Mouse (Mus musculus) CH12.LX (cell line): Measurements from ENCODE around the gene Rpl9-ps6. TPM values are rescaled to one million over a fixed set of nuclear protein-coding genes. Genes with fewer than 3 reads are reported as not detected.

Experiments
- DNase-seq: peaks from one replicate; pipeline ENCODE4 v3.0.0-alpha.2; 2013; ENCODE audit errors: extremely low read depth
- H3K27ac ChIP-seq: 2 replicates; pipeline ENCODE4 v1.5.1; 2012; ENCODE audit warnings: low read depth, mild to moderate bottlenecking, control low read depth, moderate library complexity; ENCODE audit not compliant: insufficient read depth
- H3K27me3 ChIP-seq: replicated peaks from 2 replicates; pipeline ENCODE3; 2012; ENCODE audit warnings: inconsistent platforms
- H3K36me3 ChIP-seq, 2 experiments: replicated peaks in 1 of 2; 2 replicates each; pipeline versions ENCODE3 to v1.6.1; 2012; ENCODE audit warnings: inconsistent platforms in 1 of 2, low read length in 1 of 2, mild to moderate bottlenecking in 1 of 2, mixed read lengths in 1 of 2, moderate library complexity in 1 of 2; ENCODE audit not compliant: control insufficient read depth in 1 of 2, insufficient read depth in 1 of 2
- H3K4me1 ChIP-seq, 2 experiments: 2 replicates each; pipeline ENCODE4 v1.6.1; 2012; ENCODE audit warnings: inconsistent platforms in 1 of 2, moderate library complexity in 1 of 2; ENCODE audit not compliant: insufficient read depth in 2 of 2, control insufficient read depth in 1 of 2
- H3K4me2 ChIP-seq: 2 replicates; pipeline ENCODE4 v1.6.1; 2012; ENCODE audit warnings: low read depth, mild to moderate bottlenecking, control low read depth; ENCODE audit not compliant: poor library complexity, insufficient read depth, severe bottlenecking
- H3K4me3 ChIP-seq, 3 experiments: fragments of 150-350 bp in 1 of 3; sonication (generic) in 1 of 3; replicated peaks in 1 of 3; 2 replicates each; pipeline versions ENCODE3 to v1.5.1; 2011 to 2012; ENCODE audit warnings: low read depth in 2 of 3, low read length in 2 of 3, mild to moderate bottlenecking in 2 of 3, moderate library complexity in 2 of 3, control low read depth in 1 of 3, improper control_type of control experiment in 1 of 3, inconsistent platforms in 1 of 3, mixed read lengths in 1 of 3; ENCODE audit not compliant: poor library complexity in 1 of 3
- H3K79me2 ChIP-seq: replicated peaks from 2 replicates; pipeline ENCODE4 v1.6.1; 2012; ENCODE audit warnings: mild to moderate bottlenecking, moderate library complexity; ENCODE audit not compliant: control insufficient read depth, poor library complexity, insufficient read depth, severe bottlenecking; ENCODE audit errors: extremely low read depth
- H3K9ac ChIP-seq: 2 replicates; pipeline ENCODE4 v1.6.1; 2012; ENCODE audit warnings: low read depth, mild to moderate bottlenecking, control low read depth, moderate library complexity; ENCODE audit not compliant: insufficient read depth
- H3K9me3 ChIP-seq: replicated peaks from 2 replicates; pipeline ENCODE3; 2012; ENCODE audit warnings: low read length, inconsistent platforms, mixed read lengths
- CHD2 ChIP-seq: IDR thresholded peaks from 2 replicates; pipeline ENCODE4 v1.6.1; 2011; ENCODE audit warnings: low read length, improper control_type of control experiment
- ELF1 ChIP-seq: IDR thresholded peaks from 2 replicates; pipeline ENCODE4 v1.6.1; 2014; ENCODE audit warnings: low read depth, mild to moderate bottlenecking, inconsistent platforms, low read length, improper control_type of control experiment
- ETS1 ChIP-seq: conservative IDR thresholded peaks from 2 replicates; pipeline ENCODE4 v1.6.1; 2012; ENCODE audit warnings: low read depth, mild to moderate bottlenecking, inconsistent platforms, low read length, improper control_type of control experiment, moderate library complexity
- GABPA ChIP-seq: IDR thresholded peaks from 2 replicates; pipeline ENCODE4 v1.6.1; 2012; ENCODE audit warnings: low read depth, low read length, improper control_type of control experiment, inconsistent platforms; ENCODE audit not compliant: insufficient replicate concordance
- HCFC1 ChIP-seq: IDR thresholded peaks from 2 replicates; pipeline ENCODE4 v1.6.1; 2012; ENCODE audit warnings: low read depth, mild to moderate bottlenecking, inconsistent platforms, low read length, improper control_type of control experiment
- JUND ChIP-seq: conservative IDR thresholded peaks from 2 replicates; pipeline ENCODE4 v1.6.1; 2011; ENCODE audit warnings: low read depth, low read length, improper control_type of control experiment
- KAT2A ChIP-seq: IDR thresholded peaks from 2 replicates; pipeline ENCODE4 v1.6.1; 2012; ENCODE audit warnings: low read length, improper control_type of control experiment, inconsistent platforms; ENCODE audit not compliant: insufficient replicate concordance
- MAFK ChIP-seq: IDR thresholded peaks from 2 replicates; pipeline ENCODE4 v1.6.1; 2011; ENCODE audit warnings: low read length, improper control_type of control experiment; ENCODE audit not compliant: insufficient replicate concordance
- MAX ChIP-seq: IDR thresholded peaks from 2 replicates; pipeline ENCODE4 v1.6.1; 2011; ENCODE audit warnings: low read length, improper control_type of control experiment
- MEF2A ChIP-seq: IDR thresholded peaks from 2 replicates; pipeline ENCODE4 v1.6.1; 2014; ENCODE audit warnings: low read depth, mild to moderate bottlenecking, inconsistent platforms, low read length, improper control_type of control experiment, borderline replicate concordance
- MYC ChIP-seq: IDR thresholded peaks from 2 replicates; pipeline ENCODE4 v1.6.1; 2011; ENCODE audit warnings: low read depth, mild to moderate bottlenecking, improper control_type of control experiment, low read length
- NELFE ChIP-seq: IDR thresholded peaks from 2 replicates; pipeline ENCODE4 v1.6.1; 2011; ENCODE audit warnings: low read depth, low read length, improper control_type of control experiment
- PAX5 ChIP-seq: IDR thresholded peaks from 2 replicates; pipeline ENCODE4 v1.6.1; 2012; ENCODE audit warnings: low read length, inconsistent platforms, mixed read lengths
- POLR2AphosphoS2 ChIP-seq: IDR thresholded peaks from 2 replicates; pipeline ENCODE4 v1.6.1; 2011; ENCODE audit warnings: low read depth, low read length, improper control_type of control experiment
- RCOR1 ChIP-seq: conservative IDR thresholded peaks from 2 replicates; pipeline ENCODE4 v1.6.1; 2012; ENCODE audit warnings: low read depth, mild to moderate bottlenecking, inconsistent platforms, low read length, improper control_type of control experiment
- TCF12 ChIP-seq: IDR thresholded peaks from 2 replicates; pipeline ENCODE4 v1.6.1; 2014; ENCODE audit warnings: low read depth, mild to moderate bottlenecking, inconsistent platforms, low read length, improper control_type of control experiment
- USF1 ChIP-seq: IDR thresholded peaks from 2 replicates; pipeline ENCODE4 v1.6.1; 2014; ENCODE audit warnings: low read depth, mild to moderate bottlenecking, inconsistent platforms, low read length, improper control_type of control experiment
- ZMIZ1 ChIP-seq: IDR thresholded peaks from 2 replicates; pipeline ENCODE4 v1.6.1; 2012; ENCODE audit warnings: low read depth, mild to moderate bottlenecking, inconsistent platforms, low read length, improper control_type of control experiment
- dilution Hi-C: fragments of 300-500 bp; cut with MboI; formaldehyde crosslinking; loops from 2 replicates; pipeline ENCODE4 v1.14.3; 2020; ENCODE audit warnings: low sequenced_read_pairs; ENCODE audit not compliant: extremely low pct_unique_long_range_greater_than_20kb, extremely low pct_ligation_motif_present
- in situ Hi-C: fragments of 300-500 bp; cut with MboI; formaldehyde crosslinking; loops from 3 replicates; pipeline ENCODE4 v1.14.3; 2019; ENCODE audit warnings: low sequenced_read_pairs, low pct_ligation_motif_present, low pct_unique_long_range_greater_than_20kb, mixed read lengths
- polyA plus RNA-seq: library from polyadenylated mRNA; unstranded; fragments of >175 nt; gene quantifications from 2 replicates; pipeline ENCODE4 v1.2.1, GENCODE M21; 2012; ENCODE audit warnings: low read depth; ENCODE audit not compliant: insufficient read length
- total RNA-seq, 2 experiments: library from RNA; depleted of rRNA; stranded (reverse); fragments of 300-350 nt in 1 of 2; fragments of >200 nt in 1 of 2; gene quantifications; 2 replicates each; pipeline ENCODE4 v1.2.3; 2012 to 2014

Rpl9-ps6 gene
- total and polyA plus RNA-seq, 3 experiments = 145 to 843 (median 149) TPM

DNA sequence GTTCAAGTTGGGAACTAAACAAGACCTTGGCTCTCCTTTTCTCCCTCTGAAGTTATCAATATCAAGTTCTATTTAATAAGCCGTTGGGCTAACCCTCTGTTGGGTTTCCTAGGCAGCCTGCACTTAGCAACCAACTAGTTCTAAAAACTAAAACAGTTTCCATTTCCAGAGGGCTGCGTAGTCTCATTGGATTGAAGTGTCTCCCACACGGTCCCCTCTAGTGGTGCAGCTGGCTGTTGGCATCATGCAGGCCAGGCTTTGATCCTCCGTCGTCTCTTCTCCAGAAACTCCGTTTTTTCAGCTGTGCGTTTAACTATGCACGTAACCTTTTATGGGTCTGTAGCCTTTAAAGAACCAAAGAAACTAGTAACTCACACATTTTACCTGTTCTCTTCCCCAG is 27.1 kb upstream of the Rpl9-ps6 start:
- Histone ChIP-seq H3K36me3 (peaks cover 27 to 64% of the 10 kb centered on the region in 2 experiments), H3K79me2 (peaks cover 30% of the 10 kb centered on the region), H3K27me3 (no peaks in the 10 kb centered on the region), H3K27ac (no peak overlapping the region), H3K9me3 (no peaks in the 10 kb centered on the region), H3K4me2 (no peak overlapping the region), H3K4me3 (no peak overlapping the region), H3K4me1 (peaks cover 0 to 55% of the 10 kb centered on the region in 2 experiments; a peak in 2 of 4 replicates), H3K9ac (no peak overlapping the region)
- in situ Hi-C loops = no loop called here
- dilution Hi-C loops = no loop called here
- TF ChIP-seq RCOR1 (no peak), KAT2A (no peak), NELFE (no peak), GABPA (no peak), MEF2A (no peak), MAFK (no peak), MAX (no peak), HCFC1 (no peak), MYC (no peak)
- DNase-seq = no peak

DNA sequence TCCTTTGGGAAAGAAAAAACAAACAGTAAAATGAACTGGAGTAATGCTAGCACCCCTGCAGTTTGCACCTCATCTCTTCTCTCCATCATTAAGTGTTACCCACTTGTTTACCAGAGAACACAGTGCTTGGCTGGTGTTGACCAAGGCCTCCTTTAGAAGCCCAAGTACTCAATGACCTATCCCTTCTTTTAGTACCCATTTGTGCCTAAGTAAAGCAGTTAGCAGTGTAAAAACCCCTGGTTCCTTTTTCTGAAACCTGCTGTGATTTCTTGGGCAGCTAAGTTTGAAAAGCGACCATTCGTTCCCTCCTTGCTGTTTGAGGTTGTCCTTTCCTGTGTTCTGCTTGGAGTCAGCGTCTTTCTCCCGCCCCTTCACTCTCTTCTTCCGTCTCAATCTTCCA is 26.6 kb upstream of the Rpl9-ps6 start:
- no peak overlapping the region for H3K27ac ChIP-seq
- no peak overlapping the region for H3K9ac ChIP-seq
- no peaks in the 10 kb centered on the region for H3K27me3 ChIP-seq
- no peak overlapping the region for H3K4me3 ChIP-seq
- peaks cover 35% of the 10 kb centered on the region for H3K79me2 ChIP-seq
- in situ Hi-C loops = no loop called here
- no peak overlapping the region for H3K4me2 ChIP-seq
- peaks cover 0 to 57% of the 10 kb centered on the region in 2 experiments; a peak in 2 of 4 replicates for H3K4me1 ChIP-seq
- TF ChIP-seq CHD2 (no peak), TCF12 (no peak), RCOR1 (no peak), JUND (no peak), PAX5 (no peak), ETS1 (no peak), ELF1 (no peak), POLR2AphosphoS2 (no peak), USF1 (no peak), MEF2A (no peak), ZMIZ1 (no peak)
- H3K9me3 ChIP-seq = no peaks in the 10 kb centered on the region
- peaks cover 24 to 60% of the 10 kb centered on the region in 2 experiments for H3K36me3 ChIP-seq
- dilution Hi-C loops = no loop called here
- no peak for DNase-seq
